Comparison of ENCODE assay signal across 28 mouse cellular contexts in genomic region chr17:63806360-63806759, GRCm38 (mm10). TPM values are rescaled to one million over a fixed set of nuclear protein-coding genes. Genes with fewer than 3 reads are reported as not detected.
"Had no signal": no experiment of that assay in that cellular context is flagged by ENCODE, and none has a peak within 500 bp of the region (broad histone marks: within the 10 kb centered on the region; RNA-seq: fewer than 3 reads in every experiment).

No protein-coding gene starts in this region.

- ATAC-seq: hindbrain, postnatal 0 days; intestine, embryonic 16.5 days; liver, embryonic 12.5 days had no signal

- DNase-seq: gastrocnemius, adult 2 months; gastrocnemius, postnatal 10 days; gastrocnemius, postnatal 25 days; heart, adult 2 months; heart, postnatal 10 days; heart, postnatal 4 days; kidney, adult 11 months; kidney, adult 2 months; kidney, adult 9 months; kidney, postnatal 14 days; kidney, postnatal 36 days; layer of hippocampus, adult 9-11 months; layer of hippocampus, postnatal 36 days; left cerebral cortex, postnatal 4 days had no signal

- H3K9me3 ChIP-seq: heart, embryonic 10.5 days; heart, embryonic 12.5 days; hindbrain, embryonic 10.5 days; hindbrain, embryonic 12.5 days; hindbrain, embryonic 15.5 days; kidney, embryonic 15.5 days; limb, embryonic 13.5 days; limb, embryonic 15.5 days; liver, embryonic 12.5 days had no signal

- H3K36me3 ChIP-seq: heart, embryonic 10.5 days; heart, embryonic 12.5 days; hindbrain, embryonic 10.5 days; hindbrain, embryonic 12.5 days; hindbrain, embryonic 15.5 days; kidney, embryonic 15.5 days; limb, embryonic 13.5 days; limb, embryonic 15.5 days; liver, embryonic 12.5 days had no signal

- H3K27me3 ChIP-seq: heart, embryonic 12.5 days; hindbrain, embryonic 12.5 days; hindbrain, embryonic 15.5 days; kidney, embryonic 15.5 days; limb, embryonic 13.5 days; limb, embryonic 15.5 days; liver, embryonic 12.5 days had no signal

- H3K4me2 ChIP-seq: heart, embryonic 12.5 days; hindbrain, embryonic 12.5 days; hindbrain, embryonic 15.5 days; kidney, embryonic 15.5 days; limb, embryonic 13.5 days; limb, embryonic 15.5 days; liver, embryonic 12.5 days had no signal

- H3K4me1 ChIP-seq: heart, embryonic 10.5 days; heart, embryonic 12.5 days; hindbrain, embryonic 12.5 days; limb, embryonic 13.5 days; limb, embryonic 15.5 days; liver, embryonic 12.5 days had no signal

- H3K9ac ChIP-seq: heart, embryonic 12.5 days; hindbrain, embryonic 12.5 days; hindbrain, embryonic 15.5 days; kidney, embryonic 15.5 days; limb, embryonic 13.5 days; limb, embryonic 15.5 days; liver, embryonic 12.5 days; liver, embryonic 14.5 days had no signal

- H3K27ac ChIP-seq: gastrocnemius, adult 2 months; heart, adult 2 months; heart, embryonic 10.5 days; hindbrain, embryonic 12.5 days; hindbrain, embryonic 15.5 days; hindbrain, postnatal 0 days; kidney, embryonic 15.5 days; kidney, postnatal 0 days; limb, embryonic 13.5 days; limb, embryonic 15.5 days; liver, embryonic 12.5 days; liver, embryonic 14.5 days had no signal

- H3K4me3 ChIP-seq: gastrocnemius, adult 2 months; heart, adult 2 months; heart, embryonic 10.5 days; heart, embryonic 12.5 days; hindbrain, embryonic 10.5 days; hindbrain, embryonic 12.5 days; hindbrain, embryonic 15.5 days; kidney, embryonic 15.5 days; limb, embryonic 13.5 days; limb, embryonic 15.5 days; liver, embryonic 12.5 days had no signal

RNA-seq across cellular contexts. Expression of gene A930002H24Rik, which starts 57.2 kb away (rescaled TPM):
- polyA plus RNA-seq: liver, adult 2 months had no signal
